15 mouse cellular contexts compared by ENCODE assay signal in genomic region chr6:50314406-50315071, GRCm38 (mm10). TPM values are rescaled to one million over a fixed set of nuclear protein-coding genes. Genes with fewer than 3 reads are reported as not detected.
DNase-seq lines count a peak whose midpoint lies in the region; ATAC-seq and TF ChIP-seq lines count a peak whose summit lies in the region.
"Had no signal": no experiment of that assay in that cellular context is flagged by ENCODE, and none has a peak within 500 bp of the region (broad histone marks: within the 10 kb centered on the region; RNA-seq: fewer than 3 reads in every experiment).

No protein-coding gene starts in this region.

- H3K4me3 ChIP-seq in heart, embryonic 10.5 days: peak overlapping the region; percentile 15; the same call in 1 of the 2 replicates
- no peak overlapping the region for H3K4me3 ChIP-seq in olfactory bulb, adult 2 months (ENCODE audit: insufficient read depth, low read depth, low read length)
- H3K4me3 ChIP-seq: erythroblast, embryonic 14.5 days; kidney, embryonic 15.5 days; neural tube, embryonic 15.5 days had no signal

- H3K27ac ChIP-seq in heart, embryonic 10.5 days: peak overlapping the region; percentile 85
- peak overlapping the region; percentile 37 for H3K27ac ChIP-seq in olfactory bulb, adult 2 months (ENCODE audit: insufficient read depth, low read depth, low read length)
- H3K27ac ChIP-seq: kidney, embryonic 15.5 days; neural tube, embryonic 15.5 days had no signal

- peak; percentile 78 for DNase-seq in heart, embryonic 10.5 days (ENCODE audit: low spot score)
- DNase-seq in heart, adult 11 months: no peak
- DNase-seq in frontal cortex, postnatal 14 days (ENCODE audit: low spot score in 2 of 2): peak; percentile 55 to 67
- peak; percentile 75 for DNase-seq in layer of hippocampus, adult 9-11 months
- no peak for DNase-seq in spleen, postnatal 10 days (ENCODE audit: low spot score in 2 of 2)
- DNase-seq in thymus, postnatal 10 days (ENCODE audit: low spot score in 2 of 2): no peak
- DNase-seq: adrenal gland, postnatal 10 days; cerebellum, adult 18-20 months; midbrain, embryonic 14.5 days had no signal

- H3K27me3 ChIP-seq in heart, embryonic 10.5 days (ENCODE audit: insufficient read depth, poor library complexity, severe bottlenecking): no peaks in the 10 kb centered on the region
- H3K27me3 ChIP-seq: kidney, embryonic 15.5 days; neural tube, embryonic 15.5 days; Patski had no signal

- no peaks in the 10 kb centered on the region for H3K9me3 ChIP-seq in heart, embryonic 10.5 days
- H3K9me3 ChIP-seq: kidney, embryonic 15.5 days; neural tube, embryonic 15.5 days had no signal

- WGBS in heart, embryonic 10.5 days: 52% methylated on average over 12 of the region's 12 CpGs
- whole genome bisulfite sequencing in olfactory bulb, adult 2 months: 48% methylated on average over 12 of the region's 12 CpGs

- no peaks in the 10 kb centered on the region for H3K36me3 ChIP-seq in heart, embryonic 10.5 days
- H3K36me3 ChIP-seq: kidney, embryonic 15.5 days; neural tube, embryonic 15.5 days had no signal

- H3K4me1 ChIP-seq in heart, embryonic 10.5 days: peaks cover 32% of the 10 kb centered on the region
- H3K4me1 ChIP-seq in olfactory bulb, adult 2 months (ENCODE audit: control insufficient read depth, insufficient read depth, low read length): peaks cover 32% of the 10 kb centered on the region
- H3K4me1 ChIP-seq: kidney, embryonic 15.5 days had no signal

- ATAC-seq in monocyte, adult 5-6 weeks (replicated peaks; ENCODE audit: insufficient number of reproducible peaks, low FRiP score, low TSS enrichment, poor library complexity, severe bottlenecking): no peak
- ATAC-seq: Patski had no signal

- TF ChIP-seq POLR2A in olfactory bulb, adult 2 months (IDR thresholded peaks at IDR 0.05; ENCODE audit: insufficient read depth, low read depth, low read length): no peak

- no peak for TF ChIP-seq CTCF in olfactory bulb, adult 2 months (IDR thresholded peaks at IDR 0.05; ENCODE audit: insufficient read depth, low read depth, low read length)

RNA-seq across cellular contexts. Expression of gene Gsdme, which starts 50.9 kb away (rescaled TPM):
- polyA plus RNA-seq in heart, embryonic 10.5 days (2016; fragmentation: Nextera tagmentation; extraction: Ambion mirVana): 29.4 and 36.6 TPM in 2 replicates
- polyA plus RNA-seq in olfactory bulb, adult 2 months (2012; ENCODE audit: insufficient read depth, insufficient read length, low replicate concordance, missing spikeins): not detected in 2 replicates
- 6.6 to 13.2 TPM (median 9.0 TPM) in 3 replicates for total RNA-seq in monocyte, adult 5-6 weeks (2017)

Comparison
In these comparisons a context has a peak if more than half of its experiments do, and no peak if none do; other contexts are left out.
1. DNase-seq: peak in heart, embryonic 10.5 days (single experiment), frontal cortex, postnatal 14 days (2 of 2) and layer of hippocampus, adult 9-11 months (single experiment); none in heart, adult 11 months (single experiment), spleen, postnatal 10 days (0 of 2) and thymus, postnatal 10 days (0 of 2).
2. RNA of gene Gsdme, which starts 50.9 kb away (polyA plus RNA-seq): 29.4 to 36.6 TPM in heart, embryonic 10.5 days; not detected in olfactory bulb, adult 2 months; every median in the first group is over 10 times any median in the second.